Mouse (Mus musculus) yolk sac, embryonic 10.5 days (tissue): ENCODE data around the gene Add1.

Experiments used
- DNase-seq: peaks from one replicate; pipeline ENCODE4 v3.0.0-alpha.2; 2017; ENCODE audit warnings: low spot score

Add1 gene

GRCm38 (mm10) chr5:34573268-34574221 is at the start of gene Add1:
Gene Add1 (plus strand): TSS chr5:34573664.
- DNase-seq, result peak; percentile 98

- no peak for DNase-seq
Observed at GRCm38 (mm10) chr5:34523958-34524485, 49.4 kb upstream of the Add1 start.

- DNase-seq, result no peak
Observed at GRCm38 (mm10) chr5:34524511-34524910, 49.0 kb upstream of the Add1 start.

- DNase-seq, result peak; percentile 93
Observed at GRCm38 (mm10) chr5:34525663-34526476, 47.6 kb upstream of the Add1 start, which contains the start of gene Sh3bp2. Gene Sh3bp2 (plus strand): TSS chr5:34525838.

- DNase-seq, result no peak
Observed at GRCm38 (mm10) chr5:34526477-34526775, 47.0 kb upstream of the Add1 start.

- DNase-seq, result no peak
Observed at GRCm38 (mm10) chr5:34527352-34527751, 46.1 kb upstream of the Add1 start.

GRCm38 (mm10) chr5:34528724-34529123 is 44.7 kb upstream of the Add1 start:
- DNase-seq, result no peak

- DNase-seq, result no peak
Observed at GRCm38 (mm10) chr5:34530116-34530515, 43.3 kb upstream of the Add1 start.

GRCm38 (mm10) chr5:34530687-34531086 is 42.8 kb upstream of the Add1 start:
- no peak for DNase-seq

- no peak for DNase-seq
Observed at GRCm38 (mm10) chr5:34533066-34533465, 40.4 kb upstream of the Add1 start.

- DNase-seq, result no peak
Observed at GRCm38 (mm10) chr5:34533820-34534219, 39.6 kb upstream of the Add1 start.

- no peak for DNase-seq
Observed at GRCm38 (mm10) chr5:34534776-34535581, 38.5 kb upstream of the Add1 start.

- DNase-seq, result no peak
Observed at GRCm38 (mm10) chr5:34535831-34536230, 37.6 kb upstream of the Add1 start.

- no peak for DNase-seq
Observed at GRCm38 (mm10) chr5:34538079-34538478, 35.4 kb upstream of the Add1 start.

GRCm38 (mm10) chr5:34538527-34538926 is 34.9 kb upstream of the Add1 start:
- DNase-seq, result no peak

GRCm38 (mm10) chr5:34539121-34539520 is 34.3 kb upstream of the Add1 start:
- no peak for DNase-seq

GRCm38 (mm10) chr5:34542166-34542565 is 31.3 kb upstream of the Add1 start:
- no peak for DNase-seq

GRCm38 (mm10) chr5:34543114-34543513 is 30.4 kb upstream of the Add1 start:
- DNase-seq, result no peak

- no peak for DNase-seq
Observed at GRCm38 (mm10) chr5:34547410-34547809, 26.1 kb upstream of the Add1 start.

- no peak for DNase-seq
Observed at GRCm38 (mm10) chr5:34549135-34549482, 24.4 kb upstream of the Add1 start.

- DNase-seq, result peak; percentile 66
Observed at GRCm38 (mm10) chr5:34549483-34550221, 23.8 kb upstream of the Add1 start.
